Mouse (Mus musculus) adrenal gland, adult (tissue): Measurements from ENCODE around the gene Map4k2.

Source experiments
- DNase-seq, 2 experiments: peaks; one replicate each; pipeline ENCODE4 v3.0.0; 2022 to 2023; ENCODE audit warnings: low spot score in 1 of 2; ENCODE audit not compliant: inconsistent age in 2 of 2

Map4k2 gene

DNA sequence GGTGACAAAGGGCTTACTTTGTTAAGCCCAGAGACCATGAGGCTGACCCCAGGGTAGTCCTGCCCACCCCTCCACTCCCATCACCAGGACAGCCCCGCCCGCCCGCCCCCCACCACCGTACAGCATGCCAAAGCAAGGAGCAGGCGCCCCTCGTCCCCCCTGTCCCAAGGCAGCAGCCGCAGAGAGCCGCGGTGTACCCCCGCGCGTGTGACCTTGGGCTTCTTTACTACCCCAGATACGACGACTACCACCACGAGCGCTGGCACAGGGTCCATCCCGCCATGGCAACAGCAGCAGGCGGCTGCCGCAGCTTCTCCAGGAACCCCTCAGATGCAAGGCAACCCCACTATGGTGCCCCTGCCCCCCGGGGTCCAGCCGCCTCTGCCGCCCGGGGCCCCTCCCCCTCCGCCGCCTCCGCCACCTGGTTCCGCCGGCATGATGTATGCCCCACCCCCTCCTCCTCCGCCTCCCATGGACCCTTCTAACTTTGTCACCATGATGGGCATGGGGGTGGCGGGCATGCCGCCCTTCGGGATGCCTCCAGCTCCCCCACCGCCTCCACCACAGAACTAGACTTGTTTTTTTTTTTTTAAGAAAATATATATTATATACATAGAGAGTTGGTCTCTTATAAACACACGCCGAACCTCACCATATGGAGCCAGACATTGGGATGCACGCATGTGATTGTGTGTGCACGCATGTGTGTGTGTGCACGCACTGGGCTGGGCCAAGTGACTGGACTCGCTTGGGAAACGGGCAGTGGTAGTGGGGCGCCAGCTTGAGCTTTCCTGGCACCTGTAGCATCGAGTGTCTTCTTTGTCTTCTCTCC, 34.7 kb downstream of the Map4k2 start:
- no peak for DNase-seq

DNA sequence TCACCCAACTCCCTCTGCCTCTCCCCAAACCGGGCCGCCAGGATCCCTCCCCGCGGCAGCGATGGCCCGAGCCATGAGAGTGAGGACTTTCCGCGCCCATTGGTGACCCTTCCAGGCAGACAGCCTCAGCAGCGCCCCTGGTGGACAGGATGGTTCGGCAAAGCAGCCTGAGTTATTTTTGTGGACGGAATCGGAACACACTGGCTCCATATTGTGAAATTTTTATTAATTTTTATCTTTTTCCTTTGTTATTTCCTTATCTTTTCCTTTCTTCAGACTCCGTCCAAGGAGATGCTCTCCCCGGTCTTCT, 35.3 kb downstream of the Map4k2 start:
- peak; percentile 63 to 83 for DNase-seq

DNA sequence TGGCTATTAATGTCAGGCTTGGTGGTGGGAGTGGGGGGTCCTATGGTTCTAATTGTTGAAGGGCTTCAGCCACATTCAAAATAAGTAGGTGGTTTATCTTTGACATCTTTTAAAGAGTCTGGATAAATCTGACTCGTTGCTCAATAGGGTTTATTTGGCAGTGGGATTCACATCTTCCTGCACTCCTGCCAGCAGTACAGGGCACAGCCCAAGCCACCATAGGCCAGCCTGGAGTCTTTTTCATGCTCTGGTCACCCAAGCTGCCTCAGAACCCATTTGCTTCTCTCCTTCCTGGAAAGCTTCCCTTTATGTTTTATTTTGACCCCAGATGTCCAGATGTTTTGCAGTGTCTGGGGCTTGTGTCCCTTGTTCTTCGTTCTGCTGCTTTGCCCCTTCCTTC, 35.7 kb downstream of the Map4k2 start:
- DNase-seq, result no peak

DNA sequence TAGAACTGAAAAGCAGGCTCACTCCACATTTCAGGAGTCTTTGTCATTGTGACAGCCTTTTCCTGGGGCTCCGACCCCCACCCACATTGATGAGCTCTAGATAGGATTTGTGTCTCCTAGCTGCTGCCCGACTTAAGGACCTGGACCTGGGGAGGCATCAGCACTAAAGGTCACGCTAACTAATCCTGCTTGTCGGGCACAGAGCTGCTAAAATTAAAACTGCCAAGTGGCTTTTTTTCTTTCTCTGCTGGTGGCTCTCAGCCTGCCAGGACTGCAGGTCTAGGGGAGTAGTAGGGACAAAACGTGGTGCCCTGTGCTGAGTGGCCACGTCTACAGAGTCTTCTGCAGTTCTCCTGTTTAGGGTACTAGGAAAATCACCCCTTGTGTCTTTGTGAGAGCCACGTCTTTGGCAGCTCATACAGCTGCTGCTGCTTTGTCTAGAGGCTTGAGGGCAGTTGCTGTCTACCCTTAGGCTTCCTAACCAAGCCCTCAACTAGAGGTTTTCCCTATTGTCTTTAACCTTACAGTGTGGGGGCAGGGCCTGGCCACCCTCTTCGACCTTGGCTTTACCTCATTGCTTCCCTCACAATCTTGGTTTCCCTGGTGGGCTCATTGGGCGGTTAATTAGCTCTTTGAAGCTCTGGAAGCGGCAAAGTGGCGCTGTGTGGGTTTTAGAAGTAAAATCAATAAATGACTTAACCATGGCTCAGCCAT, 36.5 kb downstream of the Map4k2 start:
- DNase-seq, result no peak

DNA sequence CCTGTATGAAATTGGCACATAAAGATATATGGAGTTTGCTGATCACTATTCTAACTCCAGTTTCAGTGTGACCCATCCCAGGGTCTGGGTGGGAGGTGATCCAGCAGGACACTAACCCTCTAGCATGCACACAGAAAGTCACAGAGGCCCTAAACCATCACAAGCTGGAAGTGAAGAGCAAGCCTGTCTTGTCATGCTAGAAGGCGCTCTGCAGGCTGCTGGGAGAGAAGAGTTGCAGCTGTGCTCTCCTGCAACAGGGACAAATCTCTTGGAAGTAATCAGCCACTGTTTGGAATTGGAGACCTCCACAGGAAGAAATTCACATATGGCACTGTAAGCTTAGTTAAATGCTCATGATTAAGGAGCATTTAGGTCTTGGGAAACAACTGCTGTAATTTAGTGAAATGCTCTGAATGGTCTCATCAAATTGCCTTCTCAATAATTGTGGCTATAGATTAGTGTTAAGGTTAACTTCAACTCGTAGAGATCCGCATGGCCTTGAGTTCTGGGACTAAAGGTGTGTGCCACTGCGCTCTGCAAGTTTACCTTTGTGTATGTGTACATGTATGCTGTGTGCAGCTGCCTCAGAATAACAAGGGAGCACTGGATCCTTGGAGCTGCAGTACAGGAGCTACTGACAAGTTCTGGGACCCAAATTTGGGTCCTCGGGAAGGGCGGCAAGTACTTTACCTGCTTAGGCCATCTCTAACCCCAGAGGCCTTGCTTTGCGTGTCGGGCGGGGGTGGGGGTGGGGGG, 39.7 kb downstream of the Map4k2 start:
- DNase-seq, result peak in 1 of 2 experiments; percentile 50

DNA sequence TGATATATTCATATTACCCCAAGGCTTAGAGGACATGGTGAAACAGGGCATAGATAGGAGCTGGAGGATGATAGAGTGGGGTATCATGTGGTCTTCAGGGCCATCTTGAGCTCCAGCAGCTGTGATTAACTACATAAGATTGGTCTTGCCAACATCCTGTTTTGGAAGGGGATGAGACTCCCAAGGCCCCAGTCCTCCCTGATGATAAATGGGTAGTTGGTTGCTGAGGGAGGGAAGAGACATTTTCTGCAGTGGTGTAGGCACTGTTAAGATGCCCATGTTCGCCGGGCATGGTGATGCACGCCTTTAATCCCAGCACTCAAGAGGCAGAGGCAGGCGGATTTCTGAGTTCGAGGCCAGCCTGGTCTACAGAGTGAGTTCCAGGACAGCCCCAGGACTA, 40.3 kb downstream of the Map4k2 start:
- peak; percentile 48 to 67 for DNase-seq

DNA sequence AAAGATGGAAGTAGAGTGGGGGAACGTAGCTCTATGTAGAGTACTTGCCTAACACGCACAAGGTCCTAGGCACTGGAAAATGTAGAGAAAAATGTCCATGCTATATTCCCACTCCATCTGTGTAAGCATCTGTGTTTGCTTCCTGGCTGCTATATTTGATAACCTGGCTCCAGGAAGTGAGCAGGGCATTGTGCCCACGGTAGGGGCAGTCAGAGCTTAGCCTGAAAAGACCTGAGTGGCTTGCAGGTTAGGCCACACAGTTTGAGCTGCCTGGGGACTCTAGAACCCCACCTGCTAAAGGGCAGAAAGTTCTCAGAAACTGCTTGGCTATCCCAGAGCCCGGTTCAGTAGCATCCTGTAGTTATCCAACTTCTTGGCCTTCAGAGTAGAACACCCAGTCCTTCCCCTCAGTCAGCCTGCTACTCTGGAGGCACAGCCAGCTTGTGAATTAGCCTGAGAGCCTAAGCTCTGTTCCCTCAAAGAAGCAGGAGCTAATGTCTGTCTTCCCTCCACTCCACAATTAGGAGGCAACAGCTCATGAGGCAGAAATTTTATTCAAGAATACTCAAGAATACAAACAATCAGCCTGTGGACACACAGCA, 41.5 kb downstream of the Map4k2 start:
- peak; percentile 33 to 63 for DNase-seq

DNA sequence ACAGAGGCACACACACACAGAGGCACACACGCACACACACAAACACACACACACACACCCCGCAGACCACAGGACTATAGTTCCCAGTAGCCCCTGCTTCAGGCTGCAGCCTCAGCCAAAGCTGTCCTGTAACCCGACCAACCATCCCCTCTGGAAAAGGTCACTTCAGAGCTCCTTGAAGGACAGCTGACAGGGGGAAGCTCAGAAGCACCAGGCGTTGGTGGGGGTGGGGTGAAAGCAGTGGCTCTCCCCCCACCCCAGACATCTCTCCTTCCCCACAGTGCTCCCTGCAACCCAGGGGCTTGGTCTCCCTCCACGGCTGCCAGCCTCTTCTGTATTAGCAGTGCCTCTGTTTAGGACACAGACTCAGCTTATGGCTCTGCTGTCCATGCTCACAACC, 42.5 kb downstream of the Map4k2 start:
- peak in 1 of 2 experiments; percentile 66 for DNase-seq

DNA sequence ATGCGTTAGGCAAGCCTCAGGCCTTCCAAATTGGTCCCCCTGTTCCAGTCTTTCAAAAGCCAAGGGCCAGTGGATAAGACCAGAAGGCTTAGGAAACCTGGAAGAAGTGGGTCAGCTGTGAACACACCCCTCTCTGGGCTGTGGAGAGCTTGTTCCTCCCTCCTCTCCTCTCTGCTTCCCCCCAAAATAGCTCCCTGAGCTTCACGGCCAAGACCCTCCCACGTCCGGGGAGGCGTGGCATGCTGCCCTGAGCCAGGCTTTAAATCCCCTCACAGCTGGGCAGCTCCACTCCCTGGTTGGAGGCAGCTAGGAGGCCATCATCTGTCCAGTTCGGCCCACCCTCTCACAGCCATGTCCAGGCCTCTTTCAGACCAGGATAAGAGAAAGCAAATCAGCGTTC, 43.2 kb downstream of the Map4k2 start, which contains the start of gene Pygm:
TSS of gene Pygm (plus strand) at position 272 of the 400 bp plus-strand sequence.
- peak; percentile 70 to 76 for DNase-seq

DNA sequence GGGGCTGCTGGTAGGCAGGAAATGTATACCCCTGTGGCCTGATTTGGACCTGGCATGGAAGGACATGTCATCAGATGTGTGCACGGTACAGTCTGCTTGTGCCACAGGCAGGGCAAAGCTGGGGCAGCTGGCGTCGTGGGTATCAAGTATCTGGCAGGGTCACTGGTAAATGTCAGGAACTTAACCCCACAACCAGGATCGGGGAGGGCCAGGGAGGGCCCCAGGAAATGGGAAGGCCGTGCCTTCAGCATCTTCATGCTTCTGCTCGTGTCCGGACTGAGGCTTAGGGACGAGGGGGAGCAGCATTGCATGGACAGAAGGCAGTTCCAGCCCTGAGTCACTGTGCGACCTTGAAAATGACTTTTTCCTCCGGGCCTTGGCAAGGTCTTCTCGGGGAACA, 44.0 kb downstream of the Map4k2 start:
- DNase-seq, result peak; percentile 85 to 93

DNA sequence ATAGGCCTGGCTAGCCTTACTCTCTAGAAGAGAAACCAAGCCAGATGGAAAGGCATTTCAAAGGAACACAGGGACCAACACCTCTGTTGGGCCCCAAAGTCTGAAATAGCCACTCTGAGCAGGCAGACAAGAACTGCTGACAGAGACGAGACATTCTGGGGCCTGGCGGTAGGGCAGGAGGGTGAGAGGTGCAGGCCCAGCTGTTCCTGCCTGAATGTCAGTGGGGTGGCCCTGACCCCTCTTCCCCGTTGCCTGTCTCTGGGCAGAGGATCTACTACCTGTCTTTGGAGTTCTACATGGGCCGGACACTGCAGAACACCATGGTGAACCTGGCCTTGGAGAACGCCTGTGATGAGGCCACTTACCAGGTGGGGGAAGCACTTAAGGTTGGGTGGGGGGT, 44.5 kb downstream of the Map4k2 start:
- no peak for DNase-seq

DNA sequence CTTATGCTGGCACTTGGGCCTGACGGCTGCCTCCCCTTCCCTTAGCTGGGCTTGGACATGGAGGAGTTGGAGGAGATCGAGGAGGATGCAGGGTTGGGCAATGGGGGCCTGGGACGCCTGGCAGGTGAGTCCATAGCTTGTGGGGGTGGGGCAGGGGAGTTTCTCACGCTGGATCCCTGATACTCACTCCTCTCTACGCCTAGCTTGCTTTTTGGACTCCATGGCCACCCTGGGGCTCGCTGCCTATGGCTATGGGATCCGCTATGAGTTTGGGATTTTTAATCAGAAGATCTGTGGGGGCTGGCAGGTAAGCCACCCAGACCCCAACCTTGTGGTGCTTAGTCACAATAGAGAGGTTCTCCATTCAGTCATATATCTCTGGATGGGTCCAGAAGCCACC, 44.9 kb downstream of the Map4k2 start:
- no peak for DNase-seq

DNA sequence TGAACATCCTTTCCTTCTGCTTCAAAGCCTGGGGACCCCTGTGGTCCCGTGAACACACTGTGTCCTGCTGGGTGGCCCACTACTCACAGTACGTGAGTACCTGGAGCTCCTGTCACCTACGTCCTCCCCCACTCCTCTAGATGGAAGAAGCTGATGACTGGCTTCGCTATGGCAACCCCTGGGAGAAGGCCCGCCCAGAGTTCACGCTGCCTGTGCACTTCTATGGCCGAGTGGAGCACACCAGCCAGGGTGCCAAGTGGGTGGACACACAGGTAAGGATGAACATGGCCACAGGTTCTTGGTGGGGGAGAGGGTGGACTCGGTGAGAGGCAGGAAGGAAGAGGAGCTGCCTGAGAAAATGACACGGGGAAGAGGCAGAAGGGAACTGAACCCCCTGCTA, 45.3 kb downstream of the Map4k2 start:
- no peak for DNase-seq

DNA sequence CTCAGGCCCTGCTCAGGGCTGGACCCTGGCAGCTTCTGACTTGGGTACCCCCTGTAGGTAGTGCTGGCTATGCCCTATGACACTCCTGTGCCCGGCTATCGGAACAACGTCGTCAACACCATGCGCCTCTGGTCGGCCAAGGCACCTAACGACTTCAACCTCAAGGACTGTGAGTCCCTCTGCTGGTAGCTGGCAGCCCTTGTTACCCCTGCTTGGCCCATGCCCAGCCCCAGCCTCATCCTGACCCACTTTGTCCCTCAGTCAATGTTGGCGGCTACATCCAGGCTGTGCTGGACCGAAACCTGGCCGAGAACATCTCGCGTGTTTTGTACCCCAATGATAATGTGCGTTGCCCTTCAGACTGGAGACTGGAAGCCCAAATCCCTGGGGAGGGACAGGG, 47.1 kb downstream of the Map4k2 start:
- peak; percentile 82 to 85 for DNase-seq

DNA sequence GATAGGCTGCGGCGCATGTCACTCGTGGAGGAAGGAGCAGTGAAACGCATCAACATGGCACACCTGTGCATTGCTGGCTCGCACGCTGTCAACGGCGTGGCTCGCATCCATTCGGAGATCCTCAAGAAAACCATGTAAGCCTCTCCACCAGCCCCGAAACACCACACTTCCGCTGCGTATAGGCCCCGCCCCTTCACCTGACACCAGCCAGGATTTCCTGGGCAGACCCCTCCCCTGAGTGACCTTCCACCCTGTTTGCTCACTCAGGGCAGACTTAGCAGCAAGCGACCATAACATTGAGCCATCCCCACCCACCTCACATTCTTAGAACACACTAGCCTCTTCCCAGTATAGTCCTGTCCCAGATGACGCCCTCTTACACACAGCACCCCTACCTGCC, 48.9 kb downstream of the Map4k2 start:
- peak in 1 of 2 experiments; percentile 17 for DNase-seq

DNA sequence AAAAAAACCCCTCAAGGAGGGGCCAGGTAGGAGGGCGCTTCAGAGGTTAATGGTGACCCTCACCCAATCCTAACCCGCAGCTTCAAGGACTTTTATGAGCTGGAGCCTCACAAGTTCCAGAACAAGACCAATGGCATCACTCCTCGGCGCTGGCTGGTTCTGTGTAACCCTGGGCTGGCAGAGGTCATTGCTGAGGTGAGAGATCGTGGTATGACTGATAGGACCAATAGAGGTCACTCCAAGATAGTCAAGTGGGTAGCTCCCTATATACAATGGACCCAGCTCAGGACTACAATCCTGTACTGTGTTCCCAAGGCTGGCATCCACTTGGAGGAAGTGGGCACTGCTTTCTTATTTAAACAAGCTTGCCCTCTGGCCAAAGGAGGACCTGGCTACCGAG, 49.3 kb downstream of the Map4k2 start:
- DNase-seq, result no peak

DNA sequence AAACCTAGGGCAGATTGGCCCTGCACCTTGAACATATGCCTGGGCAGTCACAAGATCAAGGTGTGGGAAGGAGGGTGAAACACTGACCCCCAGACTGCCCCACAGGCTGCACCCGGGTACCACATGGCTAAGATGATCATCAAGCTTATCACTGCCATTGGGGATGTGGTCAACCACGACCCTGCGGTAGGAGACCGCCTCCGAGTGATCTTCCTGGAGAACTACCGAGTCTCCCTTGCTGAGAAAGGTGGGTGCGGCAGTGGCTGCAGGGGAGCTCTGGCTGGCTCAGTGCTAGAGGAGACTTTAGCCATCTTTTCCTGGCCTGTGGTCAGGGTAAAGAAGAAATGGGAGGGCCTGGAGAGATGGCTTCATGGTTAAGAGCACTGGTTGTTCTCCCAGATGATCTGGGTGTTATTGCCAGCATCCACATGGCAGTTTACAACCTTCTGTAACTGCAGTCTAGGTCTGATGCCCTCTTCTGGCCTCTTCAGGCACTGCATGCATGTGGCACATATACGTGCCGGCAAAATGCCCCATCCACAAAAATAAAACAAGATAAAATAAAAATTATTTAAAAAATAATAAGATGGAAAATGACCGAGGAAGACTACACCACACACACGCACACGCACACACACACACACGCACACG, 51.9 kb downstream of the Map4k2 start:
- DNase-seq, result no peak

DNA sequence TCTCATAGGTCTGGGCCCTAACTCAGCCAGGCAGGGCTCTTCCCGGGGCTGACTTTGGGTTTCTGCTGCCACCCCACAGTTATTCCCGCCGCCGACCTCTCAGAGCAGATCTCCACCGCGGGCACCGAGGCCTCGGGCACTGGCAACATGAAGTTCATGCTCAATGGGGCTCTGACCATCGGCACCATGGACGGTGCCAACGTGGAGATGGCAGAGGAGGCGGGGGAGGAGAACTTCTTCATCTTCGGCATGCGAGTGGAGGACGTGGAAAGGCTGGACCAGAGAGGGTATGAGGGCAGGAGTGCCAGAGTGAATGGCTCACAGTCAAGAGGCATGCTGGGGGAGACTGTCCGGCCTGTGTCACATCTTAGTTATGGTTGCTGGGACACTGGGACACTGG, 52.7 kb downstream of the Map4k2 start:
- no peak for DNase-seq

DNA sequence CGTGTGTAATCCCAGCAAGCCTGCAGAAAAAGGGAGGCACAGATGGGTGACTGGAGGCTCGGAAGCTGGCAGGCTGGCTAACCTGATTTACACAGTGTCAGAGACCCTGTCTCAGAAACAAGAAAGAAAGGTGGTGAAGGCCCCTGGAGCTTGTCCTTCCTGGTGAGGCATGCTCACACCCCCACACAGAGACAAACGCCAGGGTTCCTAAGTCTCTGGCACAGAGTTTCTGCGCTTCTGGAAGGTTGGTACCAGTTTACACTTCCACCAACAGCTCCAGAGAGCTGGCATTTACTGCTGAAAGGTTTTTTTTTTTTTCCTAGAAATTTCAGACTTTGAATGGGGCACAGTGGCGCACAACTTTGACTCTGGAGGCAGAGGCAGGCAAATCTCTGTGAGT, 55.3 kb downstream of the Map4k2 start:
- no peak for DNase-seq

DNA sequence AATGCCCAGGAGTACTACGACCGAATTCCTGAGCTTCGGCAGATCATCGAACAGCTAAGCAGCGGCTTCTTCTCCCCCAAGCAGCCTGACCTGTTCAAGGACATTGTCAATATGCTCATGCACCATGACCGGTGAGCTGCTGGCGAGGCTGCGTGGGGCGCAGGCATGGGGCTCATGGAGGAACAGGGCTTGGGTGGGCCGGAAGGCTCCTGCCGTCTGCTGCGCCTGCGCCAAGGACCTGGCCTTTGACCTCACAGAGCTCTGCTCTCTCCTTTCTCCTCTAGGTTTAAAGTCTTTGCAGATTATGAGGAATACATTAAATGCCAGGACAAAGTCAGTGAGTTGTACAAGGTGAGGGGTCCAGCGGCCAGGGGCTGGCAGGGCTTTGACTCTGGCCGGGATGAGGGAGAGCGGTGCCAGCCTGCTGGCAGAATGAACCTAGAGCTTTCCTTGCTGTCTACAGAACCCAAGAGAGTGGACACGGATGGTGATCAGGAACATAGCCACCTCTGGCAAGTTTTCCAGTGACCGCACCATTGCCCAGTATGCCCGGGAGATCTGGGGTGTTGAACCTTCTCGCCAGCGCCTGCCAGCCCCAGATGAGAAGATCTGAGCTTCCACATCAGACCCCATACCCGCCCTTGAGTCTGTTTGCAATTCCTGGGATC, 56.8 kb downstream of the Map4k2 start:
- no peak for DNase-seq
